Mouse (Mus musculus) cerebellum, adult 2 months (tissue): ENCODE measurements around the gene Styk1.

Experiments
- CTCF ChIP-seq: fragments of 200-500 bp; IDR thresholded peaks from 2 replicates; pipeline ENCODE4 v1.5.1; 2011; ENCODE audit warnings: low read depth, mild to moderate bottlenecking, control low read depth, low read length, moderate library complexity, borderline replicate concordance; ENCODE audit not compliant: insufficient read depth
- POLR2A ChIP-seq: fragments of 200-500 bp; IDR thresholded peaks from 2 replicates; pipeline ENCODE4 v1.6.1; 2011; ENCODE audit warnings: low read length, control low read depth, borderline replicate concordance; ENCODE audit not compliant: insufficient read depth

DNA sequence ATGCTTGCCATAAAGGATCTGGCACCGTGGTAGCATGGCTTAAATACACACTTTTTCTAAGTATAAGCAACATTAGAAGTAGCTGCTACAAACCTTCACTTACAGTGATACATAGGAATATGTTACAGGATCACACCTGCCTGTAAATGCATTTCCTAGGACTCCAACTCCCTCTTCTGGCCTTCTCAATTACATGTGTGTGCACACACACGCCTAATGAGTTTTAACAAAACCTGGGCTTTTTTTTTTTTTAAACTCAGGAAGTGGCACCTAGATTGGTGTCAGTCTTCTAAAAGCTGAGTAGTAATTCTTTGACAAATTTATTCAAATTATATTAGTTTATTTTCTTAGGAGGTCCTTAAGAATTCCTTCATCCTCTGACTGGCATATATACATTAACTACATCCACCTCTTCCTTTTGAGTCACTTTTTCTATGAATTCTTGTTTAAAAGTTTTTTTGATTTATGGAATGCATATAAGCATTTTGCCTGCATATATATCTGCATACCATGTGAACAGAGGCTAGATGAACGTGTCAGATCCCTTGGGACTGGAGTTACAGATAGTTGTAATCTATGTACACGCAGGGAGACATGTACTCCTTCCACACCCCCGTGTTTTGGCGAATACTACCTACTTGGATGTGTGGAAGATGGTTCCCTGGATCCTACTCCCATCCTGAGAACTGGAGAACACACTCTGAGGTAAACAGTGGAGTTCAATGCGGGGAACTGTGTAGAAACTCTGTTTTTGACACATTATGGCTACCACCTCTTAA is 9.8 kb upstream of the Styk1 start:
- TF ChIP-seq POLR2A (no peak), CTCF (no peak)
